Mouse (Mus musculus): ENCODE data around the gene Lce1k. TPM values are rescaled to one million over a fixed set of nuclear protein-coding genes. Genes with fewer than 3 reads are reported as not detected.

Lce1k gene
- polyA plus RNA-seq (2017; shearing (Covaris generic)), result not detected

GRCm38 (mm10) chr3:92807791-92808190, at the start of gene Lce1k:
TSS of gene Lce1k (minus strand) at chr3:92807891.

GRCm38 (mm10) chr3:92851186-92851585, 43.5 kb upstream of the Lce1k start, which contains the start of gene Lce1l:
TSS of gene Lce1l (minus strand) at chr3:92851286.

DNA sequence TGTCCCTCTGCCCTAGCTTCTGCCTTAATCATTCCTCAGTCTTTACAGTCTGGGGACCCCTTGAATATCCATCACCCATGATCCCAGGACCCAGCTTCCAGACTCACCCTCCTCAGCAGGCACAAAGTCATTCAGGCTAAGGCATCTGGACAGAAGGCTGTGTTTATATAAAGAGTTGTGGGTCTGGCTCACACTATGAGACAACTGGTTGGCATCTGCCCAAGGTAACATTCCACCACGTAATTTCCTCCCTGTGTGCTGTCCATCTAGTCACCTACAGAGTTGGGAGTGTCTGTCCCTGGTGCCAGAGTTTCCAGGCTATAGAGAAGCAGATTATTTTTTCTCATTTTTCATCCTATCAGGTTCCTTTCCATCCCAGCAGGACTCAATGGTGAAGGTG, 19.4 kb upstream of the Lce1k start, which contains the start of gene Kprp:
TSS of gene Kprp (minus strand) at position 140 of the 400 bp plus-strand sequence.

DNA sequence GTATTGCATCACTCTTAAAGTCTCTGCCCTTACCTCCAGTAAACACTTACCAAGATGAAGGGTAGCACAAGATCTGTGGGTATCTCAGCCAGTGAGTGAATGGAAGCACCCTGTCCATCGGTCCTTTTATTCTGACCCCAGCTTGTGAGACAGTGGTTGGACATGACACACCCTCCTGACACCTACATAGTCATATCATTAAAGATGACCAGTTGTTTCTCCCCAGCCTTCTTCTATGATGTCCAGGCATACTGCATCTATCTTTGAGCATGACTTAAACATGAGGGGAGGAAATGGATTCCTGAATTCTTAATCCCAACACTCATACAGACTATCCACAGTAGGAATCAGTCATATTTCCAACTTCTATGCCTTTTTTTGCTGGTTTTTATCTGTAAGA, 17.3 kb downstream of the Lce1k start, which contains the start of gene Lce1j:
TSS of gene Lce1j (minus strand) at position 101 of the 400 bp plus-strand sequence.

GRCm38 (mm10) chr3:92778799-92779198, 28.9 kb downstream of the Lce1k start, which contains the start of gene Lce1i:
TSS of gene Lce1i (minus strand) at chr3:92778899.

GRCm38 (mm10) chr3:92764965-92765364, 42.7 kb downstream of the Lce1k start, which contains the start of gene Lce1h:
TSS of gene Lce1h (minus strand) at chr3:92765065.

Other genes starting within 250 kb of the Lce1k start
- not detected for gene Ivl, start 234.2 kb downstream of the Lce1k start, polyA plus RNA-seq (2017; shearing (Covaris generic))
- not detected for gene Smcp, start 218.9 kb downstream of the Lce1k start, polyA plus RNA-seq (2017; shearing (Covaris generic))
- gene 2210017I01Rik, start 200.4 kb downstream of the Lce1k start, polyA plus RNA-seq (2017; shearing (Covaris generic)), result not detected
- not detected for gene Lce6a, start 186.2 kb downstream of the Lce1k start, polyA plus RNA-seq (2017; shearing (Covaris generic))
- gene Lce1a1, start 159.6 kb downstream of the Lce1k start, polyA plus RNA-seq (2017; shearing (Covaris generic)), result not detected
- not detected for gene Lce1b, start 151.0 kb downstream of the Lce1k start, polyA plus RNA-seq (2017; shearing (Covaris generic))
- not detected for gene Lce1a2, start 137.6 kb downstream of the Lce1k start, polyA plus RNA-seq (2017; shearing (Covaris generic))
- not detected for gene Lce1c, start 128.6 kb downstream of the Lce1k start, polyA plus RNA-seq (2017; shearing (Covaris generic))
- not detected for gene Lce1d, start 120.7 kb downstream of the Lce1k start, polyA plus RNA-seq (2017; shearing (Covaris generic))
- not detected for gene Lce1e, start 98.8 kb downstream of the Lce1k start, polyA plus RNA-seq (2017; shearing (Covaris generic))
- gene Lce1f, start 87.5 kb downstream of the Lce1k start, polyA plus RNA-seq (2017; shearing (Covaris generic)), result not detected
- not detected for gene Gm38119, start 68.8 kb downstream of the Lce1k start, polyA plus RNA-seq (2017; shearing (Covaris generic))
- gene Lce1g, start 55.6 kb downstream of the Lce1k start, polyA plus RNA-seq (2017; shearing (Covaris generic)), result not detected
- not detected for gene Lce1h, start 42.8 kb downstream of the Lce1k start, polyA plus RNA-seq (2017; shearing (Covaris generic))
- not detected for gene Lce1i, start 29.0 kb downstream of the Lce1k start, polyA plus RNA-seq (2017; shearing (Covaris generic))
- gene Lce1j, start 17.4 kb downstream of the Lce1k start, polyA plus RNA-seq (2017; shearing (Covaris generic)), result not detected
- gene Kprp, start 19.4 kb upstream of the Lce1k start, polyA plus RNA-seq (2017; shearing (Covaris generic)), result not detected
- gene Lce1l, start 43.4 kb upstream of the Lce1k start, polyA plus RNA-seq (2017; shearing (Covaris generic)), result not detected
- not detected for gene 2310050C09Rik, start 62.3 kb upstream of the Lce1k start, polyA plus RNA-seq (2017; shearing (Covaris generic))
- gene Lce3a, start 118.3 kb upstream of the Lce1k start, polyA plus RNA-seq (2017; shearing (Covaris generic)), result not detected
- gene Lce3b, start 125.1 kb upstream of the Lce1k start, polyA plus RNA-seq (2017; shearing (Covaris generic)), result not detected
- not detected for gene Lce3c, start 136.6 kb upstream of the Lce1k start, polyA plus RNA-seq (2017; shearing (Covaris generic))
- gene Lce3d, start 149.5 kb upstream of the Lce1k start, polyA plus RNA-seq (2017; shearing (Covaris generic)), result not detected
- gene Lce3e, start 159.2 kb upstream of the Lce1k start, polyA plus RNA-seq (2017; shearing (Covaris generic)), result not detected
- not detected for gene Lce3f, start 184.3 kb upstream of the Lce1k start, polyA plus RNA-seq (2017; shearing (Covaris generic))
- not detected for gene Crct1, start 207.8 kb upstream of the Lce1k start, polyA plus RNA-seq (2017; shearing (Covaris generic))
- not detected for gene Lce1m, start 211.2 kb upstream of the Lce1k start, polyA plus RNA-seq (2017; shearing (Covaris generic))